Mouse (Mus musculus) ES-Bruce4 (cell line): Measurements from ENCODE around the gene Gm49384.

Experiments used
- CTCF ChIP-seq: IDR thresholded peaks from one replicate; pipeline ENCODE4 v1.8.1; 2011; ENCODE audit warnings: low read depth, low read length
- EP300 ChIP-seq: IDR thresholded peaks from 2 replicates; pipeline ENCODE4 v1.6.1; 2011; ENCODE audit warnings: low read depth, low read length; ENCODE audit not compliant: insufficient read depth
- POLR2A ChIP-seq: IDR thresholded peaks from one replicate; pipeline ENCODE4 v1.8.1; 2011; ENCODE audit warnings: low read length; ENCODE audit not compliant: insufficient read depth

DNA sequence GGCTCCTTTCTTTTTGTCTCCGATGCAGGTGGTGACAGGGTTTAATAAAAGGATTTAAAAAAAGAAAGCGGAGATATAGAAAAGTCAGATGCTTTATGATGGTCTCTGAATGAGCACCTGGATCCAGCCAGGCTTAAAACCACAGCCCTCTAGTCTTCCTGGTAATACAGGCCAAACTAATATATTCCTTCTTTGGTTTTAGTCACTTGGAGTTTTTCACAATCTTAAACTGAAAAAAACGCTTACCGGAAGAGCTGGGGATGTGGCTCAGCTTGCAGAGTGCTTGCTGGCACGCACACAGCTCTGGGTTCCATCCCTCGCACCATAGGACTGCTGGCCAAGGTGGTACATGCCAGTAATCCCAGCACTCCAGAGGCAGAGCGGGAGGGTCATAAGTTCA lies 12.5 kb upstream of the Gm49384 start:
- TF ChIP-seq EP300, result no peak
- TF ChIP-seq POLR2A, result no peak
- no peak for TF ChIP-seq CTCF
